Mouse (Mus musculus) layer of hippocampus, adult 9-10 months (tissue): ENCODE measurements at regions not wholly inside any gene's neighbourhood (a gene's known extent, or its start where the extent isn't known, plus 50 kb on each side); places are given as distances from the start of the nearest gene placed in this dataset.
"Not testable (repeated sequence)": the region's sequence is repeated elsewhere in the genome, so short reads cannot be mapped to it uniquely, and the experiment has no call there.

Source experiments
- DNase-seq: peaks from one replicate; pipeline ENCODE4 v3.0.0; 2022; ENCODE audit warnings: low spot score

- DNase-seq, result no peak
Measured at GRCm38 (mm10) chr11:14136142-14136541, 462.9 kb upstream of the Pom121l12 start.

DNA sequence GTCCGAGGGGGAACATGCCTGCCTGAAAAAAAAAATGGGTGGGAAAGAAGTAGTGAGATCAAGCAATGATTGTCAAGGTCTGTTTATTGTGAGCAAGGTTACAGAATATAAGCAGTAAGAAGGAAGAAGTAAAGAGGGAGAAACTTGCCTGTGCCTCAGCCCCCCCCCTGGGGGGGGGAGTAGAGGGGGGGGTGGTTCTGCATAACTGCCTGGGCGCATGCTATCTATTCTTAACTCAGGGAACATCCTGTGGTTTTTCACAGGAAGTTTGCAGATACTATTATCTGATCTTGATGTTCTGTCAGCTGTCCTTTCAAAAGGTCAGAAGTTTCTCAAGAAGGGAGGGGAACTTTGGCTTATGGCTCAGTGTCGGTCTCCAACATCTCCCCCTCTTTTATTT lies 456.7 kb upstream of the Pom121l12 start:
- DNase-seq, result not testable (repeated sequence)

- no peak for DNase-seq
Measured at GRCm38 (mm10) chr11:14147639-14148038, 451.4 kb upstream of the Pom121l12 start.

GRCm38 (mm10) chr11:14159366-14159765 lies 439.7 kb upstream of the Pom121l12 start:
- no peak for DNase-seq

- DNase-seq, result no peak
Measured at GRCm38 (mm10) chr11:14169478-14169877, 429.6 kb upstream of the Pom121l12 start.

- no peak for DNase-seq
Measured at GRCm38 (mm10) chr11:14174594-14174993, 424.5 kb upstream of the Pom121l12 start.

GRCm38 (mm10) chr11:14182020-14182419 lies 417.1 kb upstream of the Pom121l12 start:
- DNase-seq, result peak; percentile 5

GRCm38 (mm10) chr11:14182466-14182865 lies 416.6 kb upstream of the Pom121l12 start:
- DNase-seq, result no peak

DNA sequence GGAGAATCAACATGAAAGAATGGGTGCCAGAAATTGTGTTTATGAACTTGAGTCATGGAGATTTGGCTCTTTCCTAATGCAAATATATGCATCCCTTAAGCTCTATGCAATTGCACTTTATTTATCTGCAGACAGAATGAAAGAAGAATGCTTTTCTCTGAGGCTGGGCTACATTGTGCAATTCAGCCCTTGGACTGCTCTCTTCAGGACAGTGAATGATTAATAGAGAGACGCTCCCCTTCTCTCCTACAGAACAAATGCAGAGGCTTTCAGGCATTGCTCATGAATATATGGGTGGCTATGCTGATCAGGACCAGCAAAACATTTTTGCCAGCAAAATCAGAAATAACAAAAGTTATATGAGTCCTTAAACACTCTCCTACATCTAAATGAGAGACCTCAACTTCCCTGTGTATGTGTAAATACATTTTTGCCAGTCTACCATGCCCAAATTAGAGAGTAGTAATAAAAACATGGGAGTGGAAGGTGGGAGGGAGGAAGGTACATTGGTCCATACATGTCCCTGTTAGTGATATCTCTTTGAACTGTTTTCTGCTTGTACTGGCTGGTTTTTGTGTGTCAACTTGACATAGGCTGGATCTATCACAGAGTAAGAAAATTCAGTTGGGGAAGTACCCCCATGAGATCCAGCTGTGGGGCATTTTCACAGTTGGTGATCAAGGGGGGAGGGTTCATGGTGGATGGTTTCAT lies 415.7 kb upstream of the Pom121l12 start:
- no peak for DNase-seq

GRCm38 (mm10) chr11:14195081-14195480 lies 404.0 kb upstream of the Pom121l12 start:
- DNase-seq, result no peak
